Mouse (Mus musculus) heart, adult 2 months (tissue): ENCODE measurements around the gene Ptpre. TPM values are rescaled to one million over a fixed set of nuclear protein-coding genes. Genes with fewer than 3 reads are reported as not detected.
A peak's percentile ranks its signal among the peaks of the same experiment; 100 is the strongest.

Source experiments
- DNase-seq, 2 experiments: peaks; one replicate each; pipeline ENCODE4 v3.0.0; 2021
- H3K27ac ChIP-seq: fragments of 200-600 bp; 2 replicates; pipeline ENCODE4 v1.8.1; 2022
- H3K27me3 ChIP-seq: fragments of 200-500 bp; 2 replicates; pipeline ENCODE4 v1.6.1; 2012; ENCODE audit warnings: mild to moderate bottlenecking, low read length, inconsistent platforms, mixed read lengths; ENCODE audit not compliant: control insufficient read depth, insufficient read depth
- H3K36me3 ChIP-seq: fragments of 200-500 bp; 2 replicates; pipeline ENCODE4 v1.6.1; 2012; ENCODE audit warnings: low read length, inconsistent platforms; ENCODE audit not compliant: control insufficient read depth, insufficient read depth
- H3K4me1 ChIP-seq: fragments of 200-500 bp; 2 replicates; pipeline ENCODE4 v1.6.1; 2011; ENCODE audit warnings: low read length; ENCODE audit not compliant: control insufficient read depth, insufficient read depth
- H3K4me3 ChIP-seq: fragments of 200-600 bp; 2 replicates; pipeline ENCODE4 v1.8.1; 2022
- H3K79me2 ChIP-seq: fragments of 200-500 bp; replicated peaks from 2 replicates; pipeline ENCODE4 v1.6.1; 2012; ENCODE audit warnings: mild to moderate bottlenecking, inconsistent platforms, low read length, moderate library complexity, mixed read lengths; ENCODE audit not compliant: control insufficient read depth, insufficient read depth
- H3K9ac ChIP-seq: fragments of 200-500 bp; 2 replicates; pipeline ENCODE4 v1.6.1; 2012; ENCODE audit warnings: low read depth, mild to moderate bottlenecking, control low read depth, inconsistent platforms, low read length, mixed read lengths
- CTCF ChIP-seq: fragments of 200-600 bp; IDR thresholded peaks from 2 replicates; pipeline ENCODE4 v1.8.1; 2022; ENCODE audit warnings: antibody characterized with exemption, mild to moderate bottlenecking, moderate library complexity
- EP300 ChIP-seq: fragments of 200-500 bp; IDR thresholded peaks from 2 replicates; pipeline ENCODE4 v1.6.1; 2011; ENCODE audit warnings: low read depth, low read length, control low read depth; ENCODE audit not compliant: insufficient read depth
- POLR2A ChIP-seq: fragments of 200-500 bp; IDR thresholded peaks from 2 replicates; pipeline ENCODE4 v1.6.1; 2011; ENCODE audit warnings: mild to moderate bottlenecking, low read depth, low read length, control low read depth; ENCODE audit not compliant: insufficient read depth
- WGBS: fragments of 180-500 bp; shearing (Covaris S2); methylation state at CpG from one replicate; pipeline ENCODE4 v1.1.7; 2018; 5-methylcytosine and 5-hydroxymethylcytosine counted together
- intact Hi-C: fragments of 180-260 bp; cut with DNase I; formaldehyde crosslinking; loops from one replicate; pipeline ENCODE4 v1.15.1; 2025
- polyA plus RNA-seq: library from polyadenylated mRNA; depleted of rRNA; stranded (reverse); fragments of >200 nt; gene quantifications from 2 replicates; pipeline ENCODE4 v1.2.3, GENCODE M21; 2012
- total RNA-seq, 2 experiments: library from RNA; stranded (reverse); gene quantifications; 2 replicates each; pipeline ENCODE4 v1.2.3; 2021

The Ptpre gene
- total and polyA plus RNA-seq, 3 experiments, result 2.8 to 4.1 (median 3.1) TPM

DNA sequence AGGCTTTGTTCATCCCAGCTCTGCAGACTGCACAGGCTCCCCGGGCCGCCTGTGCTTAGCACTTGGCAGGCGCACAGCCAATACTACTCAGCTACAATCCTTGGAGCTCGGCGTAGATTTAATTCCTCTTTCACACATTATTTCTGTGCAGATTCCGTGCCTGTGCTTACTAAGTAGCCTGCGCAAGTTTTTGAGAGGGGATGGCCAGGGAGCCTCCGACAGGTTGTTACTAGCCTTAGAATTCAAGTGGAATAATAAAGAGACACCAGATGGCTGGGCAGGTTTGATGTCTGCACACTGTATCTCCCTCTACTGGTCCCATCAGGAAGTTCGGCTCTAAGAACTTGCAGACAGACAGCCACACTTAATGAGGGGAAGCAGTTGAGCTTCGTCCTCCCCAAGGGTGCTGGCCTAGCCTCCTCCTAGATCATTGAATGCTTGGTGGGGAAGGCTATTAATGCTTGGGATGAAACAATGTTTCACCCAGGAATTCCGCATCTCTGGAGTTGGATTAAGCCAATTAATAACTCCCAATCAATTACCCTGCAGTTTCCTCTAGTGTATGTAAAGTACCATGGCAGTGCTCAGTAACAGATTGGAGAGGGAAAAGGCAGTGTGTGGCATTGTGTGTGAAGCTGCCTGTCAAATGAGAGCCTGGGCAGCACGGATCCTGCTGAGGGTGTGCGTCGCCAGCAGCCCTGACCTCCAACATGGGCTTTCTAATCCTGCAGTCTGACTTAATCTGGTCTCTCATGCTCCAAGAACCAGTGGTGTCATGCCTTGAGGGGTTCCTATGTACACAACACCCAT is 104.6 kb downstream of the Ptpre start:
- no peaks in the 10 kb centered on the region for H3K36me3 ChIP-seq
- no peak overlapping the region for H3K27ac ChIP-seq
- intact Hi-C loops, result no loop called here
- H3K27me3 ChIP-seq, result no peaks in the 10 kb centered on the region
- DNase-seq, result no peak
- WGBS, result 64% methylated on average over 14 of the region's 14 CpGs
- peaks cover 4% of the 10 kb centered on the region for H3K4me1 ChIP-seq
- H3K4me3 ChIP-seq, result no peak overlapping the region
- H3K79me2 ChIP-seq, result no peaks in the 10 kb centered on the region
- TF ChIP-seq EP300 (no peak), CTCF (peak; percentile 77)
- no peak overlapping the region for H3K9ac ChIP-seq

DNA sequence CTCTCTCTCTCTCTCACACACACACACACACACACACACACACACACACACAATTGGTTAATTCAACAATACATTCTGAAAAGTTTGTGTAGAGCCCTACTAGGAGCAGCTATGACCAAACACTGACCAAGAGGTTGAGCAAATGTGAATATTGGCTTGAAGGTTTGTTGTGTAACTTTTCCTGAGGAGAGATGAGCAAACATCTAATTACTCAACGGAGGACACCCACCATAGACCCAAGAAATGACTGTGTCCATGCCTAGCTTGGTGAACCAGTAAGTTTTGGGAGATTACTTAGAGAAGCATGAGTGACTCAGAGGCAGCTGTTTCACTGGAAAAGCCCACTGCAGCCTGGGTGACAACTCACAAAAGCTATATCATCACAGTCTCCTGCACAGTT is 107.2 kb downstream of the Ptpre start:
- intact Hi-C loops, result no loop called here
- H3K27ac ChIP-seq, result no peak overlapping the region
- H3K4me1 ChIP-seq, result peaks cover 8% of the 10 kb centered on the region
- no peak for TF ChIP-seq EP300
- no peak for TF ChIP-seq POLR2A
- TF ChIP-seq CTCF, result no peak
- H3K36me3 ChIP-seq, result no peaks in the 10 kb centered on the region
- H3K9ac ChIP-seq, result no peak overlapping the region
- 93% methylated on average over 1 of the region's 1 CpGs for WGBS
- H3K4me3 ChIP-seq, result no peak overlapping the region
- DNase-seq, result no peak
- no peaks in the 10 kb centered on the region for H3K27me3 ChIP-seq
- H3K79me2 ChIP-seq, result no peaks in the 10 kb centered on the region

DNA sequence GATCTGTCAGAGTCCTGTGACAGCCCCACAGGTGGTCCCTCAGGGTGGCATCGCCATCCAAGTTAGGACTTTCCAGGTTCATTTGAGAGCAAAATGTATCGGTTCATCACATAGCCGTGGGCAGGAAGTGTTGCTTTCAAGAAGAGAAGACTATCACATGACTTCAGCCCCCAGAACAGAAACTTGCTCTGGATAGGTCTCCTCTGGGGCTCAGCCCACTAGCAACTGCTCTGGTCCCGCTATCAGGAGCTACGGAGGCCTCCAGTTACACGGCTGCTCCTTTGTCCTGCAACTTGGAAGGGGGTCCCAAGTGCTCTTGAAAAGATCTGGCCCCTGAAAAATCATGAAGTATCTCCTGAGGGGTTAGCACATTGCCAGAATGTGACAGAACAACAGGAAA is 109.7 kb downstream of the Ptpre start:
- 74% methylated on average over 6 of the region's 6 CpGs for WGBS
- DNase-seq, result no peak
- Histone ChIP-seq H3K36me3 (no peaks in the 10 kb centered on the region), H3K4me1 (peaks cover 8% of the 10 kb centered on the region), H3K9ac (no peak overlapping the region), H3K27ac (no peak overlapping the region), H3K79me2 (no peaks in the 10 kb centered on the region), H3K4me3 (no peak overlapping the region), H3K27me3 (no peaks in the 10 kb centered on the region)
- intact Hi-C loops, result no loop called here
- TF ChIP-seq CTCF, result no peak
- no peak for TF ChIP-seq EP300

DNA sequence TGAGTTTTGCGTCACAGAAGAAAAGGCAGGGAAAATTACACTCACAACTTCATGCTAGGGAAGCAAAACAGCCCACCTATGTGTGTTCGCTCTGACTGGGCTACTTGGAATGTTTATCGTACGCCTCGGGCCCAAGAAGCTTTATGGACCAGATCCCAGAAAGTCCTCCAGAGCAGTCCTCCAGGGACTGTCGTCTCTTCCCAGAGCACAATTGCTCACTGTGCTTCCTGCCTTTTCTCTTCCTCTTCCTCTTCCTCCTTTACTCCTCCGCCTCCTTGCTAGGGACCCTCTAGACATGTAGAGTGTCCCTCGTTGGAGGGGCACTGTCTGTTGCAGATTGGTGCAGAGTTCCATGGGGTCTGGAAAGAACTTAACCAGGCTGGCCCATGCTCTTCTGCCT is 111.5 kb downstream of the Ptpre start:
- H3K27me3 ChIP-seq, result no peaks in the 10 kb centered on the region
- intact Hi-C loops, result no loop called here
- WGBS, result 32% methylated on average over 8 of the region's 8 CpGs

DNA sequence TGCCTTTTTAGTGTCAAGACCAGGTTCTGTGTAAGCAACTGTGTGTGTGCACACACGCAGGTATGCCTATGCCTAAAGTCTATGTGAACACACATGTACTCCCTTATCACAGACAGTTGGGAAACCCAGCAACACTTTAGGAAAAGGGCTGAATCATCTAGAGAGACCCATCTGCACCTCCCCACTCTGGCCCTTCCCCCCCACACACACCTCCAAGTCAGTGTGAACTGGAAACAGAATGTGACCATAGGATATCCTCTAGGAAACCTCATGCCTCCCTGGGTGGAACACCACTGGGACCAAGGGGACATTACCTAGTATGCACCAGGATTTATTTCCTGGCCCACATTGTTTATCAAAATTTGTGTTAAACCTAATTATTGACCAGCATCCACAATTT is 112.0 kb downstream of the Ptpre start:
- peaks cover 10% of the 10 kb centered on the region for H3K4me1 ChIP-seq
- no peaks in the 10 kb centered on the region for H3K79me2 ChIP-seq
- H3K36me3 ChIP-seq, result no peaks in the 10 kb centered on the region
- TF ChIP-seq CTCF, result no peak
- TF ChIP-seq EP300, result no peak
- TF ChIP-seq POLR2A, result no peak
- DNase-seq, result no peak
- no peak overlapping the region for H3K9ac ChIP-seq
- 93% methylated on average over 1 of the region's 1 CpGs for WGBS
- peak overlapping the region; percentile 24 for H3K27ac ChIP-seq
- no peaks in the 10 kb centered on the region for H3K27me3 ChIP-seq
- intact Hi-C loops, result no loop called here
- H3K4me3 ChIP-seq, result no peak overlapping the region

More for the DNA sequence above, 111.5 kb downstream of the Ptpre start:
- 0 out of 2 replicates have a peak, but pooled peaks have one; percentile 26 for TF ChIP-seq EP300
- TF ChIP-seq CTCF, result no peak
- no peak overlapping the region for H3K9ac ChIP-seq
- no peaks in the 10 kb centered on the region for H3K36me3 ChIP-seq
- no peaks in the 10 kb centered on the region for H3K79me2 ChIP-seq
- peaks cover 10% of the 10 kb centered on the region for H3K4me1 ChIP-seq
- H3K4me3 ChIP-seq, result no peak overlapping the region
- H3K27ac ChIP-seq, result peak overlapping the region; percentile 24
- no peak for DNase-seq

DNA sequence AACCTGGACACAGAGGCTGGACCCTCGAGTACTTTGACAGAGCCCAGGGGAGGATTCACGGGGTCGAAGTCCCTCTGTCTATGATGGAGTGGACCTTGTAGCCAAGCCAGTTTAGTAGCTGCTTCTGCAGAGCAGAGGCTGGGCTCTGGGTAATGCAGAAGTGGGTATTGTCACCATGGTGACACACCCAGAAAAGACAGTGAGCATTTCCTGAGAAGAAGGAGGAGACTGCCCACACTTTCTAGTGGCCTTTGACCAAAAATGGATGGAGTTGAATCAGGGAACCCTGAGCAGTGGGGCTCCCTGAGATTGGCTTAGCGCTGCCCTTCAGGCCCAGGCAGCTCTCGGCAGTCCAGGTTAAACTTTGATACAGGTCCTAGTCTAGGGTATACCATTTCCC is 112.8 kb downstream of the Ptpre start:
- intact Hi-C loops, result no loop called here
- DNase-seq, result peak in 1 of 2 experiments; percentile 36
- TF ChIP-seq CTCF (no peak), POLR2A (no peak), EP300 (no peak)
- no peaks in the 10 kb centered on the region for H3K79me2 ChIP-seq
- peaks cover 10% of the 10 kb centered on the region for H3K4me1 ChIP-seq
- H3K9ac ChIP-seq, result no peak overlapping the region
- 89% methylated on average over 5 of the region's 5 CpGs for WGBS
- H3K4me3 ChIP-seq, result no peak overlapping the region
- H3K27ac ChIP-seq, result no peak overlapping the region; the same call in 1 of the 2 replicates
- H3K36me3 ChIP-seq, result no peaks in the 10 kb centered on the region
- no peaks in the 10 kb centered on the region for H3K27me3 ChIP-seq
